Mouse (Mus musculus): ENCODE data around the gene Rest.

Gene Rest

DNA sequence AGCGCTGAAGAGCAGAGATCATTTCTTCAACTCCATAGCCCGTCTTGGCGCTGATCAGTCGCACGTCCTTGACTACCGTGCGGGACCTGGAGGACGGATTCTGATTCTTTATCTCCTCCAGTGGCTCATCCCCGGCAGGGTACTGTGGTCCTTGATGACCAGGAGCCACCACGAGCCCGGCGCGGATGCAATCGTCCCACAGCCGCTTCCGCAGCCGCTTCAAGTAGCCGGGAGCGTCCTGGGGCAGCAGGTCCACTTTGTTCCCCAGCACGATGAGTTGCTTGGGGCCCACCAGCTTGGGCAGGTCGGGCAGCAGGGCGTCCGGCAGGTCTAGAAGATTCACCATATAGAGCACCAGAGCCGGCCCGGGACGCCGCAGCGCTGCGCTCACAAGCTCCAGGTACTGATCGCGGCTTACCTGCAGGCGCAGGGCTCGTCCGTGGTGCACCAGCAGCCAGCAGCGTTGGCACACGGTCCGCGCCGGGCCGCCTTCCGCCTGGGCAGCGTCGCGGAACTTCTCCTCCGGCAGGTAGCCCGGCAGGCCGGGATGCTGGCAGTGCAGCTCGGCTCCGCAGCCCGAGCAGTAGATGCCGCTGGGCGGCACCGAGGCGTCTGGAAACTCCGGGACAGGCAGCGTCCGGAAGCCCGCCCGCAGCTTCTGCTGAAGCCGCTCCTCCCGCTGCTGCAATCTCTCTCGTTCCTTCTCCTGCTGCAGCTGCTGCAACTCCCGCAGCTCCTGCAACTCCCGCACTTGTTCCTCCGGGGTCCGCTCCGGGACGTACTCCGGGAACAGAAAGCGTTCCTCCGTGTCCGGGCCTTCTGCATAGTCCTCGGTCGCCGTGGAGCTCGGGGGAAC lies 44.0 kb downstream of the Rest start:
- peak; percentile 4 for DNase-seq (ENCODE audit: low spot score)

GRCm38 (mm10) chr5:77309924-77310772 lies 44.9 kb downstream of the Rest start, which contains the start of the genes Noa1 and Polr2b:
TSS of gene Noa1 (minus strand) at chr5:77310084.
TSS of gene Polr2b (plus strand) at chr5:77310147.
- DNase-seq (ENCODE audit: low spot score) = peak; percentile 99

- DNase-seq (ENCODE audit: low spot score) = no peak
Measured at GRCm38 (mm10) chr5:77314206-77314605, 48.9 kb downstream of the Rest start.

GRCm38 (mm10) chr5:77314986-77315385 lies 49.7 kb downstream of the Rest start:
- no peak for DNase-seq (ENCODE audit: low spot score)

DNA sequence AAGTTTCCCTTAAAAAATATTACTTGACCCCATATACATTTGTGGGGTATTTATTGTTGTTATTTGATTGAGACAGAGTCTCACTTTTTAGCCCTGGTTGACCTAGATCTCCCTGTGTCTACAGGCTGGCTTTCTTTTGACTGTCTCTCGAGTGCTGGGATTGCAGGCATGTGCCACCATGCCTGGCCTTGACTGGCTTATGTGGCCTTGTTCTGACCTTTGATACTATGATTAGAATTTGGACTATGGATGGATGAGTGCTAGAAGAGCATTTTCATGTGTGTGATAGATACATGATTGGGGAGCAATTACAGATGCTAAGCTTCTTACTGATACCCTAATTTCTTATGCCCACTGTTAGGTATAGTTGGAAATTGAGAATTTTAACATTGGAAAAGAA lies 59.6 kb downstream of the Rest start:
- no peak for DNase-seq (ENCODE audit: low spot score)

- DNase-seq (ENCODE audit: low spot score) = no peak
Measured at GRCm38 (mm10) chr5:77330154-77330553, 64.9 kb downstream of the Rest start.

All from ovary, postnatal 14 days (tissue).